ENCODE assay signal across 25 mouse cellular contexts in the genomic region with DNA sequence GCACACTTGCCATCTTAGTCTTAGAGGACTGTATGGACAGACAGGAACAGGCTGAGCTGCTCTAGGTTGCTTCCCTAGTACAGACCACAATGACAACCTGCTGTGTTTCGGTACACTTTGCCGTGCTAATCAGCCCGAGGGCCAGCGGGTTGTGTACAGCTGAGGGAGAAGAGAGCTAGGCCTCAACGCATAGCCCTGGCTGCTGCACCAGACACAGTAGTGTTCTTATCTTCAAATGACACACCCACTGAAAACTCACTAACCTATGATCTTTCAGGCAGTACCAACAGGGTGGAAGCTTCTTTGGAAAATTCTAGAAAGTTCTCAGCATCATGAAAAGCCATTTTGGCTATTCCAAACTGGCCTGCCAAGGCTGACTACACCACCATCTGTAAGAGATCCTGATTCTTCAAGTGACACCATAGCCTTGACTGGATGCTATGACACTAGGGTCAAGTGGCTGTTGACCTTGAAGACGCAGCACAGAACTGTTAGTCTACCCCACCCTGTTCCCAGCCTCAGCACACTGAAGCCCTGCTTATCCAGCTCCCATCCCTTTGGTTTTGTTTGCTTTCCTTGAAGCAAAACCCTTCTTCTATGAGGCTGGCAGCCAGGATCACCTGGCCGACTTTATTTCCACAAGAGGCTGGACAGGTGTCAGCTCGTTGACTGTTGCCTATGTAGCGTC. TPM values are rescaled to one million over a fixed set of nuclear protein-coding genes. Genes with fewer than 3 reads are reported as not detected.
DNase-seq lines count a peak whose midpoint lies in the region; ATAC-seq and TF ChIP-seq lines count a peak whose summit lies in the region.
"Had no signal": no experiment of that assay in that cellular context is flagged by ENCODE, and none has a peak within 500 bp of the region (broad histone marks: within the 10 kb centered on the region; RNA-seq: fewer than 3 reads in every experiment).

No protein-coding gene starts in this region.

- no peaks in the 10 kb centered on the region for H3K36me3 ChIP-seq in hindbrain, postnatal 0 days (ENCODE audit: insufficient read depth, low read length)
- no peaks in the 10 kb centered on the region for H3K36me3 ChIP-seq in hindbrain, embryonic 11.5 days (ENCODE audit: control insufficient read depth, insufficient read depth, low read length)
- H3K36me3 ChIP-seq in embryonic facial prominence, embryonic 10.5 days (replicated peaks): no peaks in the 10 kb centered on the region
- H3K36me3 ChIP-seq: heart, embryonic 15.5 days; limb, embryonic 10.5 days; midbrain, embryonic 13.5 days; neural tube, embryonic 15.5 days had no signal

- no peak overlapping the region for H3K27ac ChIP-seq in hindbrain, postnatal 0 days
- no peak overlapping the region for H3K27ac ChIP-seq in hindbrain, embryonic 11.5 days (ENCODE audit: low read depth, low read length)
- no peak overlapping the region for H3K27ac ChIP-seq in embryonic facial prominence, embryonic 10.5 days (replicated peaks)
- H3K27ac ChIP-seq: heart, embryonic 15.5 days; hindbrain, embryonic 14.5 days; kidney, postnatal 0 days; limb, embryonic 10.5 days; neural tube, embryonic 15.5 days had no signal

- TF ChIP-seq CTCF in hindbrain, postnatal 0 days (IDR thresholded peaks at IDR 0.05; ENCODE audit: low read depth): no peak

- 87% methylated on average over 9 of the region's 9 CpGs for WGBS in hindbrain, postnatal 0 days
- 92% methylated on average over 9 of the region's 9 CpGs for WGBS in hindbrain, embryonic 11.5 days
- 78% methylated on average over 9 of the region's 9 CpGs for WGBS in embryonic facial prominence, embryonic 10.5 days

- no peak overlapping the region for H3K4me2 ChIP-seq in hindbrain, postnatal 0 days (ENCODE audit: low read depth, low read length)
- no peak overlapping the region for H3K4me2 ChIP-seq in hindbrain, embryonic 11.5 days (replicated peaks; ENCODE audit: low read depth, low read length)
- H3K4me2 ChIP-seq: heart, embryonic 15.5 days; hindbrain, embryonic 14.5 days; midbrain, embryonic 13.5 days; neural tube, embryonic 15.5 days had no signal

- no peaks in the 10 kb centered on the region; the same call in 1 of the 2 replicates for H3K4me1 ChIP-seq in hindbrain, postnatal 0 days (ENCODE audit: insufficient read depth, low read length)
- peaks cover 4% of the 10 kb centered on the region for H3K4me1 ChIP-seq in hindbrain, embryonic 11.5 days (replicated peaks; ENCODE audit: control insufficient read depth, insufficient read depth, low read length)
- H3K4me1 ChIP-seq in embryonic facial prominence, embryonic 10.5 days: peaks cover 14% of the 10 kb centered on the region

- no peak overlapping the region for H3K9ac ChIP-seq in hindbrain, postnatal 0 days (replicated peaks; ENCODE audit: low read length)
- no peak overlapping the region for H3K9ac ChIP-seq in hindbrain, embryonic 11.5 days (ENCODE audit: low read depth, low read length)
- H3K9ac ChIP-seq: heart, embryonic 15.5 days; hindbrain, embryonic 14.5 days; midbrain, embryonic 13.5 days; neural tube, embryonic 15.5 days had no signal

- no peaks in the 10 kb centered on the region for H3K9me3 ChIP-seq in hindbrain, postnatal 0 days (ENCODE audit: low read length)
- H3K9me3 ChIP-seq in hindbrain, embryonic 11.5 days (ENCODE audit: control insufficient read depth, low read length): no peaks in the 10 kb centered on the region
- no peaks in the 10 kb centered on the region for H3K9me3 ChIP-seq in embryonic facial prominence, embryonic 10.5 days
- H3K9me3 ChIP-seq: heart, embryonic 15.5 days; limb, embryonic 10.5 days; midbrain, embryonic 13.5 days; neural tube, embryonic 15.5 days had no signal

- H3K27me3 ChIP-seq in hindbrain, postnatal 0 days (ENCODE audit: insufficient read depth, low read length): no peaks in the 10 kb centered on the region
- no peaks in the 10 kb centered on the region for H3K27me3 ChIP-seq in hindbrain, embryonic 11.5 days (ENCODE audit: control insufficient read depth, insufficient read depth, low read length)
- peaks cover 32% of the 10 kb centered on the region for H3K27me3 ChIP-seq in embryonic facial prominence, embryonic 10.5 days (replicated peaks; ENCODE audit: low read depth, poor library complexity, severe bottlenecking)
- H3K27me3 ChIP-seq: midbrain, embryonic 13.5 days; neural tube, embryonic 15.5 days had no signal

- ATAC-seq in hindbrain, postnatal 0 days: peak; percentile 24; the same call in 1 of the 2 replicates
- no peak for ATAC-seq in hindbrain, embryonic 11.5 days (ENCODE audit: low FRiP score)
- ATAC-seq in megakaryocyte progenitor cell, adult 5-6 weeks (replicated peaks; ENCODE audit: poor library complexity): peak; percentile 53; the same call in 1 of the 2 replicates
- ATAC-seq: intestine, postnatal 0 days; midbrain, embryonic 13.5 days had no signal

- no peak overlapping the region for H3K4me3 ChIP-seq in hindbrain, postnatal 0 days (ENCODE audit: low read length)
- no peak overlapping the region for H3K4me3 ChIP-seq in hindbrain, embryonic 11.5 days (ENCODE audit: low read depth, low read length)
- H3K4me3 ChIP-seq in embryonic facial prominence, embryonic 10.5 days: no peak overlapping the region
- H3K4me3 ChIP-seq: heart, embryonic 15.5 days; limb, embryonic 10.5 days; midbrain, embryonic 13.5 days; myocyte; neural tube, embryonic 15.5 days had no signal

- no peak for DNase-seq in hindbrain, postnatal 0 days (ENCODE audit: low spot score)
- DNase-seq in hindbrain, embryonic 11.5 days (ENCODE audit: low spot score): no peak
- peak; percentile 56 for DNase-seq in c-Kit-negative CD71-positive TER-119-positive erythroid progenitor cells, embryonic 14.5 days (ENCODE audit: low read depth, low spot score)
- DNase-seq in liver: peak; percentile 80
- no peak for DNase-seq in embryonic facial prominence, embryonic 10.5 days (ENCODE audit: low spot score)
- DNase-seq in Muller cell, postnatal 12 days (ENCODE audit: inconsistent ontology term): no peak
- DNase-seq: cerebellum, adult 18-20 months; cerebellum, postnatal 36 days; lung, adult 2 months; lung, postnatal 36 days; right cerebral cortex, postnatal 4 days; thymus, adult 2 months had no signal

RNA-seq across cellular contexts. Expression of a gene that starts 16.3 kb away (rescaled TPM):
- total RNA-seq in hindbrain, postnatal 0 days (2014; rRNA removed): not detected in 2 replicates
- polyA plus RNA-seq in hindbrain, postnatal 0 days (2015; fragmentation: Nextera tagmentation; extraction: Ambion mirVana): not detected in 2 replicates
- polyA plus RNA-seq in hindbrain, embryonic 11.5 days (2014; fragmentation: Nextera tagmentation; extraction: Ambion mirVana): not detected in 2 replicates
- total RNA-seq in megakaryocyte progenitor cell, adult 5-6 weeks (2015): 149 and 237 TPM in 2 replicates
- total RNA-seq in megakaryocyte progenitor cell, adult 5-6 weeks (2017): 92.7 and 139 TPM in 2 replicates
- not detected in 2 replicates for polyA plus RNA-seq in embryonic facial prominence, embryonic 10.5 days (2016; fragmentation: Nextera tagmentation; extraction: Ambion mirVana)
- total RNA-seq: gastrocnemius, postnatal 4 days; layer of hippocampus, adult 18-20 months had no signal
- polyA plus RNA-seq: C2C12; intestine, postnatal 0 days; kidney, postnatal 0 days; midbrain, embryonic 13.5 days; myocyte; neural tube, embryonic 15.5 days; urinary bladder, adult 2 months had no signal

Comparison
In these comparisons a context has a peak if more than half of its experiments do, and no peak if none do; other contexts are left out.
1. DNase-seq: peak in c-Kit-negative CD71-positive TER-119-positive erythroid progenitor cells, embryonic 14.5 days (single experiment) and liver (single experiment); none in hindbrain, postnatal 0 days (single experiment), hindbrain, embryonic 11.5 days (single experiment), embryonic facial prominence, embryonic 10.5 days (single experiment) and Muller cell, postnatal 12 days (single experiment).